Mouse (Mus musculus) pancreas, adult 10 weeks (tissue): Measurements from ENCODE around the gene Stag1. TPM values are rescaled to one million over a fixed set of nuclear protein-coding genes. Genes with fewer than 3 reads are reported as not detected.

Experiments
- polyA plus RNA-seq: library from polyadenylated mRNA; stranded (reverse); fragments of 350-450 nt; fragmentation: Illumina TruSeq; extraction: RNeasy Lipid Tissue Mini Kit (QIAGEN cat#74804); gene quantifications from one replicate; pipeline ENCODE4 v1.2.3, GENCODE M21; 2015; ENCODE audit warnings: low read depth, low replicate concordance; ENCODE audit not compliant: insufficient read depth

The Stag1 gene
- polyA plus RNA-seq, result 8.5 TPM

DNA sequence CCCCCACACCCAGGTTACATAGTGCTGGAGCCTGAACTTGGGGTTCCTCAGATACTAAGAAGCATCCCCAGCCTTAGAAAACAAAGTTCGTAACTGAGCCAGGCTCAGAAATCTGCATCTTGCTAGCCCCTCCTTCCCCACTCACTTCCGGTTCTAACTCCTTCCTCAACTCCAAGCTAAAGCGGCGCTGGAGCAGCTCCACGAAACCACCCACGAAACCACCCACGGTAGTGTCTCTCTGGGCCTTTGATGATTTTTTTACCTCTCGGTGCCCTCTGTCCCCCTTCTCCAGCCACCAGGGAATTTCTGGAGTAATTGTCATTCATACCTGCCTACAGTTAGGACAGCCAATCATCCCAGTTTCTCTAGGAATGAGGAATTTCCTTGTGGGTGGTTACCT is at the start of gene Stag1:
Gene Stag1, plus strand, starts transcription at position 253 of the 400 bp plus-strand sequence.

DNA sequence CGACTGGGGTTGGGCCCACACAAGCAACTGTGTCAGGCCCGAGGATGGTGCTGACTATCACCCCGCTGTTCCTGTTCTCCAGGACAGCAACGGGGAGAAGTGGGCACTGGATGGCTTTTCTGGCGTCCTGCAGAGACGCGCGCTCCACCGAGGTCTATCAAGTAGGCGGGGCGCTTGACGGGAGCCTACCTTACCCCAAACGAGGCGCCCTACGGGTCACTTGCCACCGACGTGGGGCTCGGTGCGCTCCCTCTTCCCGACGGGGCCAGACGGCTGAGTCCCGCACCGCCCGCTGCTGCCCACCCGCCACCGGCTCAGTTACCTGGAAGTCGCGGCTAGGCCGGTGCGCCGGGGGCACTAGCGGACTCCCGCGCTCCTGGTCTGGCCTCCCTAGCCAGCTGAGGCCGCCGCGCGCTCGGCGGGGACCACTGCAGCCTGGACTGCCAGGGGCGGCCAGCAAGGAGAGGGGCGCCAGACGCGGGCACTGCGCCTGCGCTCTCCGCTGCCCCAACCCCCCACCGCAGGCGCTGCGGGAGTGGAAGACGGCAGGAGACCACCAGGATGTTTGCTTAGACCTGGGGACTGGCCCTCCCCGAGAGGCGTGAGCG is 26.9 kb upstream of the Stag1 start, which contains the start of gene Slc35g2:
Gene Slc35g2, minus strand, starts transcription at position 465 of the 608 bp plus-strand sequence.

Other genes starting within 250 kb of the Stag1 start
- 2.4 TPM for gene Il20rb, start 111.0 kb upstream of the Stag1 start, polyA plus RNA-seq
- gene Nck1, start 51.7 kb upstream of the Stag1 start, polyA plus RNA-seq, result 14.9 TPM
- gene Slc35g2, start 26.7 kb upstream of the Stag1 start, polyA plus RNA-seq, result 2.5 TPM